Mouse (Mus musculus): ENCODE measurements around the gene Zmynd8. TPM values are rescaled to one million over a fixed set of nuclear protein-coding genes. Genes with fewer than 3 reads are reported as not detected.

The Zmynd8 gene
- total and polyA plus RNA-seq, 2 experiments from 2014 or later: 35.3 to 48.1 TPM

DNA sequence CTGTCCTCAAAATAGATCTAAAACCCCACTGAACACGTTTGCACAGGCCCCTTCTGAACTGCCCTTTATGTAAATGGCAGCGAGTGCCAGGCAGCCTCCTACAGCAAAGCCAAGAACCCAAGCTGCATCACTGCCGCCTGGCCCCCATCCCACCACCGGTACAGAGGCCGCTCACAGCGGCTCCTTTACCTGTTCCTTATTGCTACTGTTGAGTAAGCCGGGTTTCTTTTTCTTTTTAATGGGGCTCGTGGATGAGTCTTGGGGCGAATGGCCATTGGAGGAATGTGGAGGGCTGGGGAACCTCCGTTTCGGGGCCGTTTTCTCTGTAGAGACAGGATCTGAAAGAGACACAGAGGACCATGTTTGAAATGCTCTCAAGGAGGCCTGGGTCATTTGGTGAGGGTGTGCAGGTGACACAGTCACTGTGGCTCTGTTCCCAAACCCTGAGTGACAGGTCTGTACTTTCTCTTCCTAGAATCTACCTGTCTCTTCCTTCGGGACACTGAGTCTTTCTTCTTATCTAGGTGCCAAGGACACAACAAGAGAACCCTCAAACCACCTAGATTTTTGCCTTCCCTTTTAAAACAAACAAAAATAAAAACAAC is 46.9 kb downstream of the Zmynd8 start:
- Histone ChIP-seq H3K36me3 (replicated peaks; ENCODE audit: control insufficient read depth, insufficient read depth, low read length) (peaks cover 17% of the 10 kb centered on the region), H3K9ac (replicated peaks; ENCODE audit: low read depth, low read length) (peak overlapping the region; percentile 43; the same call in 1 of the 2 replicates)
- peak; percentile 32 for DNase-seq (ENCODE audit: low spot score)

GRCm38 (mm10) chr2:165850826-165851225 is 48.0 kb downstream of the Zmynd8 start:
- Histone ChIP-seq H3K27ac (ENCODE audit: low read depth) (peak overlapping the region; percentile 96), H3K36me3 (replicated peaks; ENCODE audit: control insufficient read depth, insufficient read depth, low read length) (peaks cover 28% of the 10 kb centered on the region), H3K4me3 (ENCODE audit: low read depth, low read length) (no peak overlapping the region), H3K9me3 (replicated peaks; ENCODE audit: control insufficient read depth, low read length) (no peaks in the 10 kb centered on the region), H3K27me3 (ENCODE audit: control insufficient read depth, insufficient read depth, low read length) (no peaks in the 10 kb centered on the region), H3K4me2 (ENCODE audit: low read depth, low read length) (0 out of 2 replicates have a peak overlapping the region, but pooled peaks have one; percentile 8), H3K4me1 (ENCODE audit: control insufficient read depth, insufficient read depth) (peaks cover 55% of the 10 kb centered on the region), H3K9ac (replicated peaks; ENCODE audit: low read depth, low read length) (peak overlapping the region; percentile 43; the same call in 1 of the 2 replicates)
- TF ChIP-seq EP300 (IDR thresholded peaks at IDR 0.05; ENCODE audit: low read depth) (no peak), CTCF (IDR thresholded peaks at IDR 0.05; ENCODE audit: low read depth) (no peak)
- ATAC-seq (ENCODE audit: insufficient read depth, low read depth) (no peak), DNase-seq (ENCODE audit: low spot score) (no peak)
- 51% methylated on average over 6 of the region's 6 CpGs for WGBS

More for the DNA sequence above, 46.9 kb downstream of the Zmynd8 start:
- H3K4me1 ChIP-seq (ENCODE audit: control insufficient read depth, insufficient read depth): peaks cover 66% of the 10 kb centered on the region
- peak overlapping the region; percentile 18 for H3K4me2 ChIP-seq (ENCODE audit: low read depth, low read length)
- no peak for TF ChIP-seq CTCF (IDR thresholded peaks at IDR 0.05; ENCODE audit: low read depth)
- TF ChIP-seq EP300 (IDR thresholded peaks at IDR 0.05; ENCODE audit: low read depth): no peak; the same call in 1 of the 2 replicates
- H3K4me3 ChIP-seq (ENCODE audit: low read depth, low read length): no peak overlapping the region
- H3K27ac ChIP-seq (ENCODE audit: low read depth): peak overlapping the region; percentile 96
- H3K9me3 ChIP-seq (replicated peaks; ENCODE audit: control insufficient read depth, low read length): no peaks in the 10 kb centered on the region
- ATAC-seq (ENCODE audit: insufficient read depth, low read depth): peak; percentile 40; the same call in 1 of the 2 replicates
- WGBS: 50% methylated on average over 13 of the region's 13 CpGs
- H3K27me3 ChIP-seq (ENCODE audit: control insufficient read depth, insufficient read depth, low read length): no peaks in the 10 kb centered on the region

GRCm38 (mm10) chr2:165849129-165849528 is 49.7 kb downstream of the Zmynd8 start:
- peak; percentile 63 for ATAC-seq (ENCODE audit: insufficient read depth, low read depth)
- no peak for TF ChIP-seq EP300 (IDR thresholded peaks at IDR 0.05; ENCODE audit: low read depth)
- TF ChIP-seq CTCF (IDR thresholded peaks at IDR 0.05; ENCODE audit: low read depth): no peak
- Histone ChIP-seq H3K36me3 (replicated peaks; ENCODE audit: control insufficient read depth, insufficient read depth, low read length) (peaks cover 41% of the 10 kb centered on the region), H3K4me2 (ENCODE audit: low read depth, low read length) (no peak overlapping the region), H3K9me3 (replicated peaks; ENCODE audit: control insufficient read depth, low read length) (no peaks in the 10 kb centered on the region), H3K4me3 (ENCODE audit: low read depth, low read length) (no peak overlapping the region), H3K4me1 (ENCODE audit: control insufficient read depth, insufficient read depth) (peaks cover 42% of the 10 kb centered on the region), H3K27me3 (ENCODE audit: control insufficient read depth, insufficient read depth, low read length) (no peaks in the 10 kb centered on the region), H3K27ac (ENCODE audit: low read depth) (peak overlapping the region; percentile 67), H3K9ac (replicated peaks; ENCODE audit: low read depth, low read length) (0 out of 2 replicates have a peak overlapping the region, but pooled peaks have one; percentile 5)
- WGBS: 17% methylated on average over 5 of the region's 5 CpGs
- DNase-seq (ENCODE audit: low spot score): peak; percentile 84

DNA sequence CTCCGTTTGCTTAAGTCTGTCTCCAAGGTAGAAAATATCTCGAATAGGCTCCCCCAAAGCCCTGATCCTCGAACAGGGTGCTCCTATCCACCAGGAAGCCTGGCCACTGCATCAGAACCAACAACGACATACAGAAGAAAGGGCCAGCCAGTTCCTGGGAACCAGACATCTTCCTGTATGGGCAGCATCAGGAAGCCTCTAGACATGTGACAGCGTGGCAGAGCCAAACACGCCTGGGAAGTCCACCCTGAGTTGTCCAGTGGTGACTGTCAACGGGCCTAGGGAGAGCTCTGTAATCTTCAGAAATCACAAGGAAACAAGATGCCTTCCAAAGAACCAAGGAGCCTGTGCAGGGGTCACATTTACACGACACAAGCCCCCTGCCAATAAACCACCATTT is 52.0 kb downstream of the Zmynd8 start:
- ATAC-seq (ENCODE audit: insufficient read depth, low read depth): no peak
- H3K27ac ChIP-seq (ENCODE audit: low read depth): no peak overlapping the region
- H3K9me3 ChIP-seq (replicated peaks; ENCODE audit: control insufficient read depth, low read length): no peaks in the 10 kb centered on the region
- WGBS: 69% methylated on average over 8 of the region's 8 CpGs
- no peak overlapping the region for H3K4me3 ChIP-seq (ENCODE audit: low read depth, low read length)
- 0 out of 2 replicates have a peak overlapping the region, but pooled peaks have one; percentile 4 for H3K9ac ChIP-seq (replicated peaks; ENCODE audit: low read depth, low read length)
- TF ChIP-seq EP300 (IDR thresholded peaks at IDR 0.05; ENCODE audit: low read depth) (no peak), CTCF (IDR thresholded peaks at IDR 0.05; ENCODE audit: low read depth) (no peak)
- H3K27me3 ChIP-seq (ENCODE audit: control insufficient read depth, insufficient read depth, low read length): no peaks in the 10 kb centered on the region
- peaks cover 60% of the 10 kb centered on the region for H3K36me3 ChIP-seq (replicated peaks; ENCODE audit: control insufficient read depth, insufficient read depth, low read length)
- no peak for DNase-seq (ENCODE audit: low spot score)
- peaks cover 28% of the 10 kb centered on the region for H3K4me1 ChIP-seq (ENCODE audit: control insufficient read depth, insufficient read depth)
- no peak overlapping the region for H3K4me2 ChIP-seq (ENCODE audit: low read depth, low read length)

- Histone ChIP-seq H3K36me3 (replicated peaks; ENCODE audit: control insufficient read depth, insufficient read depth, low read length) (peaks cover 72% of the 10 kb centered on the region), H3K4me3 (ENCODE audit: low read depth, low read length) (no peak overlapping the region), H3K9me3 (replicated peaks; ENCODE audit: control insufficient read depth, low read length) (no peaks in the 10 kb centered on the region), H3K27ac (ENCODE audit: low read depth) (no peak overlapping the region), H3K4me2 (ENCODE audit: low read depth, low read length) (no peak overlapping the region), H3K4me1 (ENCODE audit: control insufficient read depth, insufficient read depth) (peaks cover 15% of the 10 kb centered on the region), H3K27me3 (ENCODE audit: control insufficient read depth, insufficient read depth, low read length) (no peaks in the 10 kb centered on the region), H3K9ac (replicated peaks; ENCODE audit: low read depth, low read length) (no peak overlapping the region)
- no peak for ATAC-seq (ENCODE audit: insufficient read depth, low read depth)
- TF ChIP-seq EP300 (IDR thresholded peaks at IDR 0.05; ENCODE audit: low read depth): no peak
- TF ChIP-seq CTCF (IDR thresholded peaks at IDR 0.05; ENCODE audit: low read depth): no peak
- 81% methylated on average over 22 of the region's 22 CpGs for WGBS
- no peak for DNase-seq (ENCODE audit: low spot score)
Measured at GRCm38 (mm10) chr2:165845490-165845889, 53.3 kb downstream of the Zmynd8 start.

All from heart, postnatal 0 days (tissue).